Mouse (Mus musculus) right cerebral cortex, postnatal 25 days (tissue): Measurements from ENCODE around the gene Fgf13.

Experiments used
- DNase-seq: peaks from one replicate; pipeline ENCODE4 v3.0.0; 2022

Gene Fgf13

GRCm38 (mm10) chrX:59567695-59568431 is at the start of gene Fgf13:
TSS of gene Fgf13 (minus strand) at chrX:59568071.
- DNase-seq: peak; percentile 30

- DNase-seq: no peak
Measured at GRCm38 (mm10) chrX:59606535-59606934, 38.7 kb upstream of the Fgf13 start.

GRCm38 (mm10) chrX:59589050-59589449 is 21.2 kb upstream of the Fgf13 start:
- DNase-seq: no peak

GRCm38 (mm10) chrX:59585508-59586186 is 17.8 kb upstream of the Fgf13 start:
- DNase-seq: no peak

- DNase-seq: no peak
Measured at GRCm38 (mm10) chrX:59584034-59584433, 16.2 kb upstream of the Fgf13 start.

GRCm38 (mm10) chrX:59566826-59567694 is 811 bp downstream of the Fgf13 start:
- peak; percentile 50 for DNase-seq

- DNase-seq: peak; percentile 18
Measured at GRCm38 (mm10) chrX:59566017-59566679, 1.7 kb downstream of the Fgf13 start.

GRCm38 (mm10) chrX:59547931-59548330 is 19.9 kb downstream of the Fgf13 start:
- DNase-seq: no peak

GRCm38 (mm10) chrX:59508273-59508672 is 59.6 kb downstream of the Fgf13 start:
- DNase-seq: no peak

GRCm38 (mm10) chrX:59493388-59493787 is 74.5 kb downstream of the Fgf13 start:
- no peak for DNase-seq

- no peak for DNase-seq
Measured at GRCm38 (mm10) chrX:59485426-59485825, 82.4 kb downstream of the Fgf13 start.

GRCm38 (mm10) chrX:59402596-59403285 is 165.1 kb downstream of the Fgf13 start:
- no peak for DNase-seq

- no peak for DNase-seq
Measured at GRCm38 (mm10) chrX:59290916-59291411, 276.9 kb downstream of the Fgf13 start.

- DNase-seq: no peak
Measured at GRCm38 (mm10) chrX:59251576-59251975, 316.3 kb downstream of the Fgf13 start.

GRCm38 (mm10) chrX:59243752-59244151 is 324.1 kb downstream of the Fgf13 start:
- no peak for DNase-seq

GRCm38 (mm10) chrX:59243176-59243575 is 324.7 kb downstream of the Fgf13 start:
- DNase-seq: no peak

GRCm38 (mm10) chrX:59241460-59241747 is 326.5 kb downstream of the Fgf13 start:
- DNase-seq: no peak

- DNase-seq: no peak
Measured at GRCm38 (mm10) chrX:59240683-59241459, 327.0 kb downstream of the Fgf13 start.

GRCm38 (mm10) chrX:59220675-59221074 is 347.2 kb downstream of the Fgf13 start:
- no peak for DNase-seq

- no peak for DNase-seq
Measured at GRCm38 (mm10) chrX:59201146-59201545, 366.7 kb downstream of the Fgf13 start.

- DNase-seq: no peak
Measured at GRCm38 (mm10) chrX:59194149-59194548, 373.7 kb downstream of the Fgf13 start.
